Mouse (Mus musculus) T-helper 2 cell (primary cell): ENCODE results near the gene Ankrd60.

ENCODE experiments used
- in situ Hi-C: fragments of 300-600 bp; cut with MboI, MseI; formaldehyde crosslinking; loops from one replicate; pipeline ENCODE4 v1.15.1; 2025; ENCODE audit warnings: high pct_unique_total_duplicates

Ankrd60 gene

GRCm38 (mm10) chr2:173528493-173528892 lies 49.7 kb downstream of the Ankrd60 start:
- in situ Hi-C loops, result loop anchor here (10.0 kb wide), 1 partner anchor 54 kb away; no protein-coding TSS in a partner anchor

GRCm38 (mm10) chr2:173522376-173522775 lies 55.8 kb downstream of the Ankrd60 start, which contains the start of gene 1700021F07Rik:
Gene 1700021F07Rik, plus strand, starts transcription at chr2:173522586.
- in situ Hi-C loops, result loop anchor here (10.0 kb wide), 1 partner anchor 48 kb away; no protein-coding TSS in a partner anchor
